Mouse (Mus musculus) heart, postnatal 36 days (tissue): Measurements from ENCODE around the gene Sertad1. TPM values are rescaled to one million over a fixed set of nuclear protein-coding genes. Genes with fewer than 3 reads are reported as not detected.

Experiments
- DNase-seq, 2 experiments: peaks; one replicate each; pipeline ENCODE4 v3.0.0; 2021 to 2022
- intact Hi-C: fragments of 180-260 bp; cut with DNase I; formaldehyde crosslinking; loops from one replicate; pipeline ENCODE4 v1.15.1; 2025
- total RNA-seq, 2 experiments: library from RNA; stranded (reverse); gene quantifications; 2 replicates each; pipeline ENCODE4 v1.2.3; 2021

Sertad1 gene
- total RNA-seq, 2 experiments from 2014 or later, result 9.5 to 11.5 TPM

- intact Hi-C loops, result no loop called here
- no peak for DNase-seq
Measured at GRCm38 (mm10) chr7:27535386-27535785, 48.7 kb downstream of the Sertad1 start.

GRCm38 (mm10) chr7:27536618-27537017 lies 49.9 kb downstream of the Sertad1 start:
- intact Hi-C loops, result no loop called here
- no peak for DNase-seq

- intact Hi-C loops, result no loop called here
- DNase-seq, result no peak
Measured at GRCm38 (mm10) chr7:27537998-27538397, 51.3 kb downstream of the Sertad1 start.

GRCm38 (mm10) chr7:27538797-27539196 lies 52.1 kb downstream of the Sertad1 start:
- intact Hi-C loops, result no loop called here
- no peak for DNase-seq

Other genes with a start within 250 kb of the Sertad1 start
- 1 to 10 TPM; 5.7 to 6.1 TPM for gene Numbl, start 228.5 kb upstream of the Sertad1 start, total RNA-seq
- 100 to 1,000 TPM; 207 to 236 TPM for gene Ltbp4, start 149.2 kb upstream of the Sertad1 start, total RNA-seq
- gene Shkbp1, start 130.9 kb upstream of the Sertad1 start, total RNA-seq, result 1 to 10 TPM; 6.5 to 7.5 TPM
- gene Gm20479, start 129.5 kb upstream of the Sertad1 start, total RNA-seq, result not detected
- under 1 TPM; 0.22 to 0.41 TPM for gene Sptbn4, start 39.2 kb upstream of the Sertad1 start, total RNA-seq
- gene Blvrb, start 38.9 kb upstream of the Sertad1 start, total RNA-seq, result 10 to 100 TPM; 29.9 to 31.8 TPM
- gene Sertad3, start 13.1 kb upstream of the Sertad1 start, total RNA-seq, result 1 to 10 TPM; 8.3 to 8.4 TPM
- gene Prx, start 12.4 kb downstream of the Sertad1 start, total RNA-seq, result under 1 TPM; 0.95 to 0.97 TPM
- under 1 TPM; 0.14 to 0.17 TPM for gene Hipk4, start 36.4 kb downstream of the Sertad1 start, total RNA-seq
- gene Pld3, start 66.3 kb downstream of the Sertad1 start, total RNA-seq, result 10 to 100 TPM; 26.0 to 29.0 TPM
- gene 2310022A10Rik, start 66.3 kb downstream of the Sertad1 start, total RNA-seq, result 10 to 100 TPM; 67.6 to 69.0 TPM
- 100 to 1,000 TPM; 172 to 194 TPM for gene Akt2, start 104.6 kb downstream of the Sertad1 start, total RNA-seq
- gene Ttc9b, start 167.0 kb downstream of the Sertad1 start, total RNA-seq, result not detected
- 10 to 100 TPM; 20.6 to 23.1 TPM for gene Map3k10, start 187.7 kb downstream of the Sertad1 start, total RNA-seq
- under 1 TPM; 0.44 to 0.60 TPM for gene Zfp607b, start 202.4 kb downstream of the Sertad1 start, total RNA-seq
- gene Zfp60, start 244.5 kb downstream of the Sertad1 start, total RNA-seq, result 1 to 10 TPM; 7.9 to 8.3 TPM